Comparison of ENCODE assay signal across 8 mouse cellular contexts in genomic region chr4:108834115-108834970, GRCm38 (mm10). TPM values are rescaled to one million over a fixed set of nuclear protein-coding genes. Genes with fewer than 3 reads are reported as not detected.
DNase-seq lines count a peak whose midpoint lies in the region; TF ChIP-seq lines count a peak whose summit lies in the region.

TSS of gene Txndc12 (plus strand) at chr4:108834601.

- H3K4me1 ChIP-seq in cortical plate, adult 2 months (ENCODE audit: control insufficient read depth, insufficient read depth, low read length): peaks cover 3% of the 10 kb centered on the region
- H3K4me1 ChIP-seq in megakaryocyte, embryonic 14.5 days: peaks cover 35% of the 10 kb centered on the region

- no peaks in the 10 kb centered on the region for H3K27me3 ChIP-seq in megakaryocyte, embryonic 14.5 days (replicated peaks)

- peak within 1 kb of the TSS; percentile 95 for H3K27ac ChIP-seq in cortical plate, adult 2 months (ENCODE audit: insufficient read depth, low read length)

- peaks cover 9% of the 10 kb centered on the region for H3K36me3 ChIP-seq in megakaryocyte, embryonic 14.5 days (replicated peaks; ENCODE audit: low read length)

- DNase-seq in adipocyte (ENCODE audit: low spot score): peak; percentile 92
- DNase-seq in gastrocnemius, adult 8-10 months (ENCODE audit: low spot score in 2 of 2): peak; percentile 75 to 81
- DNase-seq in hindlimb bud, embryonic 11.5 days (ENCODE audit: extremely low spot score, low read depth, low spot score): peak; percentile 96
- DNase-seq in left cerebral cortex, adult 8-10 months (ENCODE audit: low spot score in 2 of 2): peak; percentile 67 to 80
- peak; percentile 89 to 93 for DNase-seq in right cerebral cortex, postnatal 10 days (ENCODE audit: low spot score in 2 of 2)
- DNase-seq in urinary bladder, postnatal 4 days (ENCODE audit: low spot score in 2 of 2): peak; percentile 76 to 77

- H3K4me3 ChIP-seq in cortical plate, adult 2 months (ENCODE audit: insufficient read depth, low read length): peak within 1 kb of the TSS; percentile 57
- H3K4me3 ChIP-seq in megakaryocyte, embryonic 14.5 days (replicated peaks): peak within 1 kb of the TSS; percentile 96

- no peaks in the 10 kb centered on the region for H3K9me3 ChIP-seq in megakaryocyte, embryonic 14.5 days

- TF ChIP-seq CTCF in cortical plate, adult 2 months (IDR thresholded peaks at IDR 0.05; ENCODE audit: extremely low read depth, insufficient read depth, low read length): no peak

- TF ChIP-seq POLR2A in cortical plate, adult 2 months (IDR thresholded peaks at IDR 0.05; ENCODE audit: extremely low read depth, insufficient read depth, low read length): peak; percentile 56; the same call in 1 of the 2 replicates

RNA-seq across cellular contexts. Expression of gene Txndc12, which starts in this region (rescaled TPM):
- polyA plus RNA-seq in cortical plate, adult 2 months (2012; rRNA removed): 42.5 and 43.9 TPM in 2 replicates
- total RNA-seq in gastrocnemius, adult 8-10 months (2022): 10 to 100 TPM in 3 of 4 experiments, 1 to 10 TPM in 1; 9.8 to 13.5 (median 11.7) TPM
- total RNA-seq in left cerebral cortex, adult 8-10 months (2022): 10 to 100 TPM; 31.3 to 38.6 (median 36.9) TPM
- 6.4 TPM in 1 of 2 replicates, not detected in the other for polyA plus RNA-seq in megakaryocyte, embryonic 14.5 days (2012; ENCODE audit: insufficient read depth, low replicate concordance)

Comparison
In these comparisons a context has a peak if more than half of its experiments do, and no peak if none do; other contexts are left out.
1. Peak in every context shown above with its lines: DNase-seq, H3K4me3 ChIP-seq and H3K27ac ChIP-seq.